Mouse (Mus musculus) granulocyte monocyte progenitor cell, adult 5-6 weeks (primary cell): Measurements from ENCODE around the gene Pcgf3. TPM values are rescaled to one million over a fixed set of nuclear protein-coding genes. Genes with fewer than 3 reads are reported as not detected.

Experiments
- ATAC-seq: replicated peaks from 2 replicates; pipeline ENCODE4 v1.8.0; 2016; ENCODE audit warnings: mild to moderate bottlenecking, moderate TSS enrichment, inconsistent platforms; ENCODE audit not compliant: poor library complexity, severe bottlenecking
- total RNA-seq, 2 experiments: library from RNA; stranded (forward) in 1 of 2; stranded (reverse) in 1 of 2; fragments of 200-712, 200-1000 nt in 1 of 2; fragments of >200 nt in 1 of 2; fragmentation: Nextera tagmentation in 1 of 2; gene quantifications; 2 replicates each; pipeline ENCODE4 v1.2.3; 2014 to 2017

The Pcgf3 gene
- total RNA-seq, 2 experiments from 2014 or later, result 9.9 to 16.7 TPM

DNA sequence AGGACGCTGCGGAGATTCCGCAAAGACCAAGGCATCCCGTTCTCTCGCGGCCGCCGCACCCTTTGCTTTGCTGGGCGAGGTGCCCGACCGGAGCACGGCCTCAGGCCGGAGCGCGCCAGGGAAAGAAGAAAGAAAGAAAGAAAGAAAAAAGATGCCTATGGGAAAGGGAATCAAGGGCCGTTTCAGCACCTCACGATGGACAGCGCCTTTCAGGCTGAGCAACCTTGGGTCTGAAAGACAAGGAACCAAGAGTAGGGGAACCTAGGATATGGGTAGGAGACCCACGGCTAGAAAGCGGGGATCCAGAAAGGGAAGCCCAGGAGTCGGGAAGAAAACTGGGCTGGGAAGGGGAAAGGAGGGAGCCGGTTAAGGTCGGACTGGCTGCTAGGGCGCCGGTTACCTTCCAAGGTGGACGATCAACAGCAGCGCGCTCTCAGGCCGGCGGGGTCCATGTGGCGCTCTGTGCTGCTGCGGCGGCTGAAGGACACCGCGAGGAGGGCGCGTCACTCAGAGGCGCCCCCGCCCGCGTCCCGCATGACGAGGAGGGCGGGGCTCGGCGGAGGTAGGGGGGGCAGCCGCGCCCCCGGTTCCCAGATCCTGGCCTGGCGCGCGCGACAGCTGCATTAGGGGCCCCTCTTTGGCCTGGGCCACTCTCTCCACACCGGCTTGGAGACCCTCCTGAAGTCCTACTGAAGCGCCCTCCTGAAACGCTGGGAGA, 88.6 kb downstream of the Pcgf3 start, which contains the start of gene Cplx1:
Cplx1 (minus strand) TSS at position 536 of the 718 bp plus-strand sequence.
- ATAC-seq, result peak; percentile 78

GRCm38 (mm10) chr5:108550207-108550594, 89.2 kb downstream of the Pcgf3 start:
- no peak for ATAC-seq

- no peak for ATAC-seq
These were observed 93.0 kb downstream of the Pcgf3 start for GRCm38 (mm10) chr5:108554041-108554440.

Other genes with a start within 250 kb of the Pcgf3 start
- 61.9 and 64.0 TPM in 2 replicates for gene Dr1, start 192.3 kb upstream of the Pcgf3 start, total RNA-seq (2014; fragmentation: Nextera tagmentation)
- 62.9 and 71.9 TPM in 2 replicates for gene Dr1, start 192.3 kb upstream of the Pcgf3 start, total RNA-seq (2017)
- 5.6 and 7.7 TPM in 2 replicates for gene Pigg, start 148.6 kb upstream of the Pcgf3 start, total RNA-seq (2014; fragmentation: Nextera tagmentation)
- 5.5 and 6.1 TPM in 2 replicates for gene Pigg, start 148.6 kb upstream of the Pcgf3 start, total RNA-seq (2017)
- not detected in 2 replicates for gene Gm42517, start 93.3 kb upstream of the Pcgf3 start, total RNA-seq (2014; fragmentation: Nextera tagmentation)
- not detected in 2 replicates for gene Gm42517, start 93.3 kb upstream of the Pcgf3 start, total RNA-seq (2017)
- gene Pde6b, start 72.8 kb upstream of the Pcgf3 start, total RNA-seq (2014; fragmentation: Nextera tagmentation), result not detected in 2 replicates
- gene Pde6b, start 72.8 kb upstream of the Pcgf3 start, total RNA-seq (2017), result not detected in 2 replicates
- 336 and 382 TPM in 2 replicates for gene Atp5k, start 26.8 kb upstream of the Pcgf3 start, total RNA-seq (2014; fragmentation: Nextera tagmentation)
- gene Atp5k, start 26.8 kb upstream of the Pcgf3 start, total RNA-seq (2017), result 162 and 258 TPM in 2 replicates
- gene Mfsd7a, start 12.3 kb upstream of the Pcgf3 start, total RNA-seq (2014; fragmentation: Nextera tagmentation), result 1.1 and 3.2 TPM in 2 replicates
- 0.95 and 2.0 TPM in 2 replicates for gene Mfsd7a, start 12.3 kb upstream of the Pcgf3 start, total RNA-seq (2017)
- not detected in 2 replicates for gene Cplx1, start 88.8 kb downstream of the Pcgf3 start, total RNA-seq (2014; fragmentation: Nextera tagmentation)
- not detected in 2 replicates for gene Cplx1, start 88.8 kb downstream of the Pcgf3 start, total RNA-seq (2017)
- gene Gak, start 168.5 kb downstream of the Pcgf3 start, total RNA-seq (2014; fragmentation: Nextera tagmentation), result 78.7 and 82.2 TPM in 2 replicates
- 91.8 and 111 TPM in 2 replicates for gene Gak, start 168.5 kb downstream of the Pcgf3 start, total RNA-seq (2017)
- gene Tmem175, start 168.5 kb downstream of the Pcgf3 start, total RNA-seq (2014; fragmentation: Nextera tagmentation), result 24.4 and 29.3 TPM in 2 replicates
- 11.0 and 17.6 TPM in 2 replicates for gene Tmem175, start 168.5 kb downstream of the Pcgf3 start, total RNA-seq (2017)
- 13.3 and 18.6 TPM in 2 replicates for gene Idua, start 199.1 kb downstream of the Pcgf3 start, total RNA-seq (2014; fragmentation: Nextera tagmentation)
- gene Idua, start 199.1 kb downstream of the Pcgf3 start, total RNA-seq (2017), result 5.9 and 6.4 TPM in 2 replicates
- 9.3 and 9.5 TPM in 2 replicates for gene Dgkq, start 208.4 kb downstream of the Pcgf3 start, total RNA-seq (2014; fragmentation: Nextera tagmentation)
- gene Dgkq, start 208.4 kb downstream of the Pcgf3 start, total RNA-seq (2017), result 8.3 and 9.1 TPM in 2 replicates
- not detected in 2 replicates for gene Slc26a1, start 214.3 kb downstream of the Pcgf3 start, total RNA-seq (2014; fragmentation: Nextera tagmentation)
- gene Slc26a1, start 214.3 kb downstream of the Pcgf3 start, total RNA-seq (2017), result 0.10 TPM in 1 of 2 replicates, not detected in the other
- gene Fgfrl1, start 231.2 kb downstream of the Pcgf3 start, total RNA-seq (2014; fragmentation: Nextera tagmentation), result 2.0 and 5.1 TPM in 2 replicates
- gene Fgfrl1, start 231.2 kb downstream of the Pcgf3 start, total RNA-seq (2017), result 0.86 and 1.5 TPM in 2 replicates